Mouse (Mus musculus) kidney, postnatal 14 days (tissue): ENCODE data around the gene Acsf2.
"Not testable (repeated sequence)": the region's sequence is repeated elsewhere in the genome, so short reads cannot be mapped to it uniquely, and the experiment has no call there.

Experiments
- DNase-seq: peaks from one replicate; pipeline ENCODE4 v3.0.0; 2022; ENCODE audit warnings: mixed read lengths

Acsf2 gene

GRCm38 (mm10) chr11:94601321-94602281 is at the start of gene Acsf2:
Gene Acsf2, minus strand, starts transcription at chr11:94601871.
- peak; percentile 93 for DNase-seq

- not testable (repeated sequence) for DNase-seq
These were observed 49.6 kb upstream of the Acsf2 start for GRCm38 (mm10) chr11:94651241-94651640.

- no peak for DNase-seq
These were observed 44.8 kb upstream of the Acsf2 start for GRCm38 (mm10) chr11:94646457-94646856.

- no peak for DNase-seq
These were observed 43.0 kb upstream of the Acsf2 start for GRCm38 (mm10) chr11:94644461-94645219.

DNA sequence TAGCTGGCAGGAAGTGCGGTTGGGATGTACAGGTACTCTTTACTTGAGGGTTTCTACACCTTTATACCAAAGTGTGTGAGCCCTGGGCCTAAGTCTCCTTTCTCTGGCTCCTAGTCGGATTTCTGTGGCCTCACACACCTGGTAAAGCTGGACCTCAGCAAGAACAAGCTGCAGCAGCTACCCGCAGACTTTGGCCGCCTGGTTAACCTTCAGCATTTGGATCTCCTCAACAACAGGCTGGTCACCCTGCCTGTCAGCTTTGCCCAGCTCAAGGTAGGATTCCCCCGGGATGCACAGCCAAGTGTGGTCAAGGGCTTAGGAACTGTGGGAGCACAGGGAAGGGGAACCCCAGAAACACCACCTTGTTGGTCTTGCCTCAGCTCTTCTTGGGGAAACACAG is 32.8 kb upstream of the Acsf2 start:
- peak; percentile 65 for DNase-seq

DNA sequence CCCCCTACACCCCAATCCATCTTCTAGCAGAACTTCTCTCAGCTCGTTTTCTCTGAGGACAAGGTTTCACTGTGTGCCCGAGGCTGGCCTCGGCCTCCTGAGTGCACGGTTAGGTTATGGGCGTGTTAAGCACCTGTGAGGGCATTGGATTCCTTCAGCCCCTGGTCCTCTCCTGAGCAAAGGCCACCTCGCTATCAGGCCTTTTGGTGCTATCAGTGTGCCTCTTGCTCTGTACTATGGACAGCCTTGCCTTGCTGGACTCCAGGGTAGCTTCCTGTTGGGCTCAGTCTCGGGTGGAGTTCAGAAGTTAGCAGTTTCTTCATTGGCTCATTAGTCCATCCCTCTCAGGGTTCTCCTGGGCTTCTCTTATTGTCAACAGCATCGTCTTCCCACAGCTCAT is 31.3 kb upstream of the Acsf2 start:
- DNase-seq: no peak

DNA sequence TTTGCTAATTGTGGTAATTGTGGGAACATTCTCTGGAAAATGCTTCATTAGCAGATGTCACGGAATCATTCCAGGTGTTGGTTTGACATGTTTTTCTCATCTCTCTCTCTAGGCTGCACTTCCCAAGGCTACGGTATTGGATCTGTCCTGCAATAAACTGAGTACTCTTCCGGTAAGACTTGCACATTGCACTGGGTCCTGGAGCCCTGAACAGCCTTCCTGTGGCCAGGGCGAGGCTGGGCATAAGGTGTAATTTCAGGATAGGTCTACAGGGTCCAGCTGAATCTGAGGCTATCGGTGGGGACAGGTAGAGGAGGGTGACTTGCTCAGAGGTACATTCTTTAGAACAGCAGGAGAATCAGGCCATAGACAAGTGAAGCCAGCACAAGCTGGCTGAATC is 30.3 kb upstream of the Acsf2 start:
- no peak for DNase-seq

GRCm38 (mm10) chr11:94630199-94631011 is 28.7 kb upstream of the Acsf2 start:
- peak; percentile 31 for DNase-seq

GRCm38 (mm10) chr11:94629884-94630198 is 28.2 kb upstream of the Acsf2 start:
- DNase-seq: no peak

- DNase-seq: peak; percentile 95
These were observed 27.7 kb upstream of the Acsf2 start, which contains the start of gene Lrrc59 for GRCm38 (mm10) chr11:94629199-94629883. Gene Lrrc59, plus strand, starts transcription at chr11:94629767.

DNA sequence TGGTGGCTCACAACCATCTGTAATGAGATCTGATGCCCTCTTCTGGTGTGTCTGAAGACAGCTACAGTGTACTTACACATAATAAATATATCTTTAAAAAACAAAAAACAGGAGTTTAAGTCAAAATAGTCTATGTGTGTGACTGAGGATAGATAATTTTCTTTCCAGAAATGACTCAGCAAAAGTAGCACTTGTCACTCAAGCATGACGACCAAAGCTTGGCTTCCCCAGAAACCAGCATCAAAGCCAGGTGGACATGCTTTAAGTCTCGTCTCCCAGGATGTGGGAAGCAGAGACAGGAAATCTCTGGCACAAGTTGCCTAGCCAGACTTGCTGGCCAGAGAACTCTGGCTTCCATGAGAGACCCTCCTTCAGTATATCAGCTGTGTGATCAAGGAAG is 20.5 kb upstream of the Acsf2 start:
- no peak for DNase-seq

DNA sequence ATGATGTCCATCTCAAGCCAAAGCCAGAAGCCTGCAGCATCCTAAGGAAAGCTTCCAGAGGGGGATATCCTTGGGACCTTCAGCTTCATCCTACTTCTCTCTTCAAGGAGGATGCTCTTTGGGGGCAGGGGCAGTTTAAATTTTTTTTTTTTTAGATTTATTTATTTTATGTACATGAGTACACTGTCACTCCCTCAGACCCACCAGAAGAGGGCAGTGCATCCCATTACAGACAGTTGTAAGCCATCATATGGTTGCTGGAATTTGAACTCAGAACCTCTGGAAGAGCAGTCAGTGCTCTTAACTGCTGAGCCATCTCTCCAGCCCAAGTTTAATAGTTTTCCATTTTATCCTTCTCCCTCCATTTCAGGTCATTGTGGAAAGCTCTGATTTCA is 19.8 kb upstream of the Acsf2 start:
- no peak for DNase-seq

DNA sequence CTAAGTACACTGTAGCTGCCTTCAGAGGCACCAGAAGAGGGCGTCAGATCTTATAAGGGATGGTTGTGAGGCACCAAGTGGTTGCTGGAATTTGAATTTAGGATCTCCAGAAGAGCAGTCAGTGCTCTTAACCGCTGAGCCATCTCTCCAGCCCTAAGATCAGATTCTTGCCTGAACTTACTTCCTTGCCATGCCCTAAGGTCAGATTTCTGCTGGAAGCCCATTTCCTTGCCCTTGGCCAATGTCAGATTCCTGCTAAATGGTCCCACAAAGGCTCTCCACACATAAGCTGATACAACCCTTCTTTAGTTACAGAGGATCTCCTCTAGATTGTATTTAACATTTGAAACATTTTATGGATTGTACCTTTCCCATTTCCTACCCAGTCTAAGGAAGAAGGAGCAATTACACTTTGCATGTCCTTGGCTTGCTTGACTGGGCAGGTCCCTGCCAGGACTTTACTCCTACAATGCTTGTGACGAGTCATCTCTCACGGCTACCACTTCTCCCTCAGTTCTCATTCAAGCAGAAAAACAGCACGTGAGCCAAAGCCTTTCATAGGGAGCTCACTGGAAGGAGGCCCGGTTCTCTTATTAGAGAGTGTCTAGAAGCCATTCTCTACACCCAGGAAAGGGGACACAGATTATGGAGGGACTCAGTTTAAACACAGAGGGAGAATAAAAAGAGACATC is 19.2 kb upstream of the Acsf2 start:
- DNase-seq: peak; percentile 26

- no peak for DNase-seq
These were observed 16.0 kb upstream of the Acsf2 start for GRCm38 (mm10) chr11:94617646-94618045.

- no peak for DNase-seq
These were observed 13.8 kb upstream of the Acsf2 start for GRCm38 (mm10) chr11:94615494-94615893.

GRCm38 (mm10) chr11:94614603-94615002 is 12.9 kb upstream of the Acsf2 start:
- DNase-seq: no peak

GRCm38 (mm10) chr11:94610744-94611740 is 9.4 kb upstream of the Acsf2 start:
- peak; percentile 49 for DNase-seq

DNA sequence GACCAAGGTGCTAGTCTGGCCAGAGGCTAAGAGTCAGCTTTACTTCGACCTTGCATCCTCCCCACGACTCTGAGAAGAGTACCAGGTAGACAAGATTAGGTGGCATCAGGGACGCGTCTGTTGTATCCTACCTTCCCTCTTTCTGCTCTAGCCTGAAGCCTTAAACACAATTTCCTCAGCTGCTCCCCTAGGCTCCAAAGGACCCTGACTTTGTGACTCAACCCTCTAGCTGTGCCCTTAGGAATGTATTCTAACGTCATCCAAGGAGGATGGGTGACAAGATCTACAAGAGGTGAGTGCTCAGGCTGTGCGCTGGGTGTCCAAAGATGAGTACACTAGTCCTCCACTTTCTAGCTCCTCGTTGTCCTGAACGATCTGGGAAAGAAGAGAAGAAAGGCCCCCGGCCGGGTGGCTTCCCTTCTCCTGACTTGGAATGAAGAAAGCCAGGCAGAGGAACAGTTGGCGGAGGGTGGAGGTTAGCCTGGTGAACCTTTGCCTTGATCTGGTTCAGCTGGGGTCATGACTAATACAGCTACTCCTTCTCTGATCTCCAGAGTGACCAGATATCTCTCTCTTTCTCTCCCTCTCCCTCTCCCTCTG is 785 bp upstream of the Acsf2 start:
- DNase-seq: no peak

GRCm38 (mm10) chr11:94600447-94600846 is 1.2 kb downstream of the Acsf2 start:
- no peak for DNase-seq
